Mouse (Mus musculus) lung, embryonic 14.5 days (tissue): Measurements from ENCODE around the gene Wnk1. TPM values are rescaled to one million over a fixed set of nuclear protein-coding genes. Genes with fewer than 3 reads are reported as not detected.

Experiments used
- ATAC-seq: fragments of 200-750 bp; cut with Nextera tagmentation; 2 replicates; pipeline ENCODE4 v1.8.0; 2017; ENCODE audit warnings: mild to moderate bottlenecking, moderate TSS enrichment, moderate library complexity; ENCODE audit not compliant: insufficient read depth
- DNase-seq: peaks from one replicate; pipeline ENCODE4 v3.0.0-alpha.2; 2015
- H3K27ac ChIP-seq: fragments of 300-500 bp; sonication (generic); 2 replicates; pipeline ENCODE4 v1.5.1; 2014; ENCODE audit warnings: low read depth, mild to moderate bottlenecking, moderate library complexity
- H3K27me3 ChIP-seq: fragments of 300-500 bp; sonication (generic); 2 replicates; pipeline ENCODE4 v1.6.1; 2014; ENCODE audit warnings: low read length, control low read depth; ENCODE audit not compliant: insufficient read depth
- H3K36me3 ChIP-seq: fragments of 300-500 bp; sonication (generic); 2 replicates; pipeline ENCODE4 v1.6.1; 2014; ENCODE audit warnings: control low read depth; ENCODE audit not compliant: insufficient read depth
- H3K4me1 ChIP-seq: fragments of 300-500 bp; sonication (generic); 2 replicates; pipeline ENCODE4 v1.6.1; 2014; ENCODE audit warnings: antibody characterized with exemption, control low read depth; ENCODE audit not compliant: insufficient read depth
- H3K4me2 ChIP-seq: fragments of 300-500 bp; sonication (generic); 2 replicates; pipeline ENCODE4 v1.6.1; 2014; ENCODE audit warnings: mild to moderate bottlenecking
- H3K4me3 ChIP-seq: fragments of 300-500 bp; sonication (generic); 2 replicates; pipeline ENCODE4 v1.5.1; 2014; ENCODE audit warnings: low read depth, low read length
- H3K9ac ChIP-seq: fragments of 300-500 bp; sonication (generic); 2 replicates; pipeline ENCODE4 v1.6.1; 2014
- H3K9me3 ChIP-seq: fragments of 300-500 bp; sonication (generic); 2 replicates; pipeline ENCODE4 v1.6.1; 2016; ENCODE audit warnings: low read depth, low read length, control low read depth
- CTCF ChIP-seq: IDR thresholded peaks from 2 replicates; pipeline ENCODE4 v1.5.1; 2016; ENCODE audit warnings: antibody characterized with exemption, low read depth
- WGBS: fragments of 180-500 bp; shearing (Covaris S2); extraction: QIAGEN DNeasy Blood & Tissue Kit; methylation state at CpG from one replicate; pipeline ENCODE4 v1.1.7; 2014; 5-methylcytosine and 5-hydroxymethylcytosine counted together
- polyA plus RNA-seq: library from polyadenylated mRNA; unstranded; fragments of >200 nt; fragmentation: Nextera tagmentation; extraction: Ambion mirVana; gene quantifications from 2 replicates; pipeline ENCODE4 v1.2.1, GENCODE M21; 2014

The Wnk1 gene
- polyA plus RNA-seq, 1 experiment from 2014 or later, result 66.3 TPM

DNA sequence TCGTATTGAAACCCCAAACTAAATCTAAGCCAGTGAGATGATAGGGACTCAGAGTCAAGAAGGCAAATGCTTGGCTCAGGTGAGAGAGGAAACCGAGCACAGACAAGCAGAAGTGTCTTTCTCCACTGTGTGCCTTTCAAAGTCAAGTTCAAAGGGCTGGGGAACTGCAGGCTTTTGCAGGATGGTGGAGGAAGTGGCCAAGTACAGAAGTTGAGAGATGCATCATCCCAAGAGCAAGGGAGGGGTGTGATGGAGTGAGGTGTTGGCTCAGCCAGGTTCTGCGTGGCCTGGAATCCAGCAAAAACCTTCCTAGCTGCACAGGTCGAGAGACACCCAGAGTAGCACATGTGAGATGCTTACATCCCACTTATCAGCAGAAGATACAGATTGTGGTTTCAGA lies 43.0 kb upstream of the Wnk1 start:
- no peaks in the 10 kb centered on the region for H3K9me3 ChIP-seq
- no peaks in the 10 kb centered on the region for H3K27me3 ChIP-seq
- no peak overlapping the region for H3K4me2 ChIP-seq
- no peaks in the 10 kb centered on the region for H3K36me3 ChIP-seq
- no peak overlapping the region for H3K27ac ChIP-seq
- no peak for ATAC-seq
- TF ChIP-seq CTCF, result no peak
- no peak overlapping the region for H3K9ac ChIP-seq
- H3K4me1 ChIP-seq, result no peaks in the 10 kb centered on the region
- 71% methylated on average over 4 of the region's 4 CpGs for WGBS
- no peak overlapping the region for H3K4me3 ChIP-seq
- no peak for DNase-seq

DNA sequence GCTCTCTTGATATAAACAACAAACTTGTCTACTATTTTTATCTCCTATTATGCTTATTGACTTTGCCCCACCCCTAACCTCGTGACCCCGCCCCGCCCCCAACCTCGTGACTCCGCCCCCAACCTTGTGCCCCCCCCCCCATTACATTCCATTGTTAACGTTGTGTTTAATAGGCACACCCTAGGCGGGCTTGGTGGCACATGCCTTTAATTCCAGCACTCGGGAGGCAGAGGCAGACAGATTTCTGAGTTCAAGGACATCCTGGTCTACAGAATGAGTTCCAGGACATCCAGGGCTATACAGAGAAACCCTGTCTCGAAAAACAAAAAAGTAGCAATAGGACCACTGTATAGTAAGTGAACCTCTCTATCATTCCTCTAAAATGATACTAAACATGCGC lies 41.1 kb upstream of the Wnk1 start:
- no peak for ATAC-seq
- Histone ChIP-seq H3K4me2 (no peak overlapping the region), H3K27me3 (no peaks in the 10 kb centered on the region), H3K9me3 (no peaks in the 10 kb centered on the region), H3K4me3 (no peak overlapping the region), H3K4me1 (no peaks in the 10 kb centered on the region), H3K36me3 (no peaks in the 10 kb centered on the region), H3K9ac (no peak overlapping the region), H3K27ac (no peak overlapping the region)
- DNase-seq, result no peak
- TF ChIP-seq CTCF, result no peak
- WGBS, result 79% methylated on average over 10 of the region's 10 CpGs

GRCm38 (mm10) chr6:120076619-120077450 lies 38.4 kb upstream of the Wnk1 start:
- 62% methylated on average over 6 of the region's 6 CpGs for WGBS
- H3K4me3 ChIP-seq, result no peak overlapping the region
- no peaks in the 10 kb centered on the region for H3K9me3 ChIP-seq
- no peak overlapping the region for H3K27ac ChIP-seq
- no peaks in the 10 kb centered on the region for H3K4me1 ChIP-seq
- TF ChIP-seq CTCF, result no peak
- ATAC-seq, result no peak
- no peaks in the 10 kb centered on the region for H3K27me3 ChIP-seq
- DNase-seq, result no peak
- no peaks in the 10 kb centered on the region for H3K36me3 ChIP-seq
- no peak overlapping the region for H3K9ac ChIP-seq
- no peak overlapping the region for H3K4me2 ChIP-seq

DNA sequence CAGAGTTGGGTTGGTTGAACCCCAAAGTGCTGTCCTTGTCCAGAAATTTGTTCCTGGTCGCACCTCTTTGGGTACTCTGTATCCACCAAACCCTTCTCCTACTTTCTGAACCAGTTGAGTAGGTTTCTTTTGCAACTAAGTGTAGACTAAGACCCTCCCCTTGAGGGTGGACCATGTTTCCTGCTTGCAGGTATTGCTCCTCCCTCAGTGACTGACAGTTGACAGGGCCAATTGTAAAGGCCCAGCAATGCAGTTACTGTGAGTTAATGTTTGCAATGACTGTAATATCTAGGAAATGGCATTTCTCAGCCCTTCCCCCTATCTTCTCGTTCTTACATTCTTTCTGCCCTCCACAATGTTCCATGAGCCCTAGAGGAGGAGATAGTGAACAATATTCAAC lies 34.2 kb upstream of the Wnk1 start:
- Histone ChIP-seq H3K27ac (no peak overlapping the region), H3K9me3 (no peaks in the 10 kb centered on the region), H3K4me2 (no peak overlapping the region), H3K27me3 (no peaks in the 10 kb centered on the region), H3K4me1 (no peaks in the 10 kb centered on the region), H3K4me3 (no peak overlapping the region), H3K9ac (no peak overlapping the region), H3K36me3 (no peaks in the 10 kb centered on the region)
- TF ChIP-seq CTCF, result no peak
- ATAC-seq (no peak), DNase-seq (peak; percentile 24)
- 79% methylated on average over 2 of the region's 2 CpGs for WGBS

- WGBS, result 85% methylated on average over 3 of the region's 3 CpGs
- no peak for TF ChIP-seq CTCF
- H3K9me3 ChIP-seq, result no peaks in the 10 kb centered on the region
Observed at GRCm38 (mm10) chr6:120069546-120069945, 31.1 kb upstream of the Wnk1 start.

GRCm38 (mm10) chr6:120065552-120066177 lies 27.2 kb upstream of the Wnk1 start:
- H3K27ac ChIP-seq, result no peak overlapping the region
- no peak for DNase-seq
- no peaks in the 10 kb centered on the region for H3K4me1 ChIP-seq
- no peaks in the 10 kb centered on the region for H3K9me3 ChIP-seq
- H3K4me2 ChIP-seq, result no peak overlapping the region
- H3K4me3 ChIP-seq, result no peak overlapping the region
- H3K9ac ChIP-seq, result no peak overlapping the region
- TF ChIP-seq CTCF, result no peak
- H3K36me3 ChIP-seq, result no peaks in the 10 kb centered on the region
- ATAC-seq, result no peak
- no peaks in the 10 kb centered on the region for H3K27me3 ChIP-seq
- WGBS, result 53% methylated on average over 6 of the region's 6 CpGs

More at GRCm38 (mm10) chr6:120069546-120069945, 31.1 kb upstream of the Wnk1 start:
- no peak for DNase-seq
- no peak for ATAC-seq
- no peak overlapping the region for H3K4me2 ChIP-seq
- no peaks in the 10 kb centered on the region for H3K4me1 ChIP-seq
- H3K27ac ChIP-seq, result no peak overlapping the region
- H3K4me3 ChIP-seq, result no peak overlapping the region
- H3K9ac ChIP-seq, result no peak overlapping the region
- no peaks in the 10 kb centered on the region for H3K27me3 ChIP-seq
- H3K36me3 ChIP-seq, result no peaks in the 10 kb centered on the region

GRCm38 (mm10) chr6:120064627-120065026 lies 26.2 kb upstream of the Wnk1 start:
- ATAC-seq, result no peak
- Histone ChIP-seq H3K4me2 (no peak overlapping the region), H3K4me3 (no peak overlapping the region), H3K9ac (no peak overlapping the region), H3K9me3 (no peaks in the 10 kb centered on the region), H3K27me3 (no peaks in the 10 kb centered on the region), H3K36me3 (no peaks in the 10 kb centered on the region), H3K27ac (no peak overlapping the region), H3K4me1 (no peaks in the 10 kb centered on the region)
- WGBS, result 20% methylated on average over 2 of the region's 2 CpGs
- TF ChIP-seq CTCF, result no peak
- no peak for DNase-seq
